Mouse (Mus musculus): ENCODE measurements around the gene Igf2bp2.

DNA sequence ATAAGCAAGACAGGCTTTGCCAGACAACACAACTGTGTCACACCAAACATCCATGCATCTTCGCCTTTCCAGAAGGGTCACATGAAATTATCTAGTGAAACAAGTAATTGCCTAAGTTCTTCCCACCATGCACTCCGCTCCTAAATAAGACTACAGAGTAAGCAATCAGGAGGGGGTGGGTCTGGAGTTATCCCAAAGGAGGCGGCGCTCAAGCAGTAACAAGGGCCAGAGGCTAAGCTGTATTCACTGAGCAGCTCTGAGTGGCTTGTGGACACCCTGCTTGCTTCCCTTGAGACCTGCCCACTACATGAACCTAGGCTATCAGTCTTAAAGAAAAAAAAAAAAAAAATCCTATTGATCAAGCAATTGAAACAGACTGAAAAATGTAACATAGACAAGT, 44.9 kb downstream of the Igf2bp2 start:
- TF ChIP-seq CTCF (IDR thresholded peaks at IDR 0.05; ENCODE audit: control insufficient read depth, insufficient read depth, insufficient replicate concordance, low read depth, low read length) (no peak), POLR2A (IDR thresholded peaks at IDR 0.05; ENCODE audit: control insufficient read depth, low read depth, low read length) (no peak)

All from testis, adult 2 months (tissue).